Mouse (Mus musculus) frontal cortex, postnatal 14 days (tissue): ENCODE data around the gene Cep295nl.
A peak's percentile ranks its signal among the peaks of the same experiment; 100 is the strongest.
"Not testable (repeated sequence)": the region's sequence is repeated elsewhere in the genome, so short reads cannot be mapped to it uniquely, and the experiment has no call there.

Experiments used
- DNase-seq, 2 experiments: peaks; one replicate each; pipeline ENCODE4 v3.0.0; 2022; ENCODE audit warnings: low spot score in 2 of 2

The Cep295nl gene

DNA sequence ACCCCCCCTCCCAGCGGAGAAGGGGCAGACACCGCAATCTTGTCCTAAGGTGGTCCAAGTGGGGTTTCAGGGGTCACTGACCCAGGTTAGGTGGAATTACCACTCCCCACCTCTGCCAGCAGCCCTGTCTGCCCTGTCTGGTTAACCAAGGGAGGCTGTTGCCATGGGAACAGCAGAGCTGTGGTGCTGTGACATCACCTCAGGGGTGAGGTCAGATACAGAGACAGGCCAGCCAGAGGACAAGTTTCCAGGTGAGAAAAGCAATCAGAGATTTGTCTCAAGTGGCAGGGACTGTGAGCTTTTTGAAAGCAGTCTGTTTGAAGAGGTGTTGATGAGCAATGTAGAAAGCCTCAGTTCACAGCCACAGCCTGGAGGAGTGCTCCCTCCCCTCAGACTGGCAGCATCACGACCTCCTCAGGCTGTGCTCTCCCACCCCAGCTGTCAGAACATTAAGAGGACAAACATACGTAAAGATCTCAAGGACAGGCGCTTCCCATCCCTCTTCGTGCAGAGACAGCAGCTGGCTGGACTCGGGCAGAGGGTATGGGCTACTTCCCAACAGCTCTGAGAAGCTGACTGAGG is at the start of gene Cep295nl:
Gene Cep295nl (minus strand): TSS at position 101 of the 582 bp plus-strand sequence.
- no peak for DNase-seq

DNA sequence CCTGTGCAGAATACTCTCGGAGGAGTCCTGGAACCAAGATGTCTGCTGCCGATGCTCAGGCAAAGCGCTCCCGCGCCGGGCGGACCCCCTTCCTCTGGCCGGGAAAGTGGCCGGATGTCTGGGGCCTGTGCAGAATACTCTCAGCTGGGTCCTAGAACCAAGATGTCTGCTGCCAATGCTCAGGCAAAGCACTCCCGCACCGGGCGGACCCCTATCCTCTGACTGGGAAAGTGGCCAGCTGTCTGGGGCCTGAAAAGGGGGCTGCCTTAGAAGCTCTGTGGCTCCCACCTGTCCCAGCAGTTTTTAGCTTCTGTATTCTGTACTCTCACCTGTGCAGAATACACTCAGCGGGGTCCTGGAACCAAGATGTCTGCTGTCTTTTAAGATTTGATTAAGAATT is 45.5 kb upstream of the Cep295nl start:
- not testable (repeated sequence) for DNase-seq

DNA sequence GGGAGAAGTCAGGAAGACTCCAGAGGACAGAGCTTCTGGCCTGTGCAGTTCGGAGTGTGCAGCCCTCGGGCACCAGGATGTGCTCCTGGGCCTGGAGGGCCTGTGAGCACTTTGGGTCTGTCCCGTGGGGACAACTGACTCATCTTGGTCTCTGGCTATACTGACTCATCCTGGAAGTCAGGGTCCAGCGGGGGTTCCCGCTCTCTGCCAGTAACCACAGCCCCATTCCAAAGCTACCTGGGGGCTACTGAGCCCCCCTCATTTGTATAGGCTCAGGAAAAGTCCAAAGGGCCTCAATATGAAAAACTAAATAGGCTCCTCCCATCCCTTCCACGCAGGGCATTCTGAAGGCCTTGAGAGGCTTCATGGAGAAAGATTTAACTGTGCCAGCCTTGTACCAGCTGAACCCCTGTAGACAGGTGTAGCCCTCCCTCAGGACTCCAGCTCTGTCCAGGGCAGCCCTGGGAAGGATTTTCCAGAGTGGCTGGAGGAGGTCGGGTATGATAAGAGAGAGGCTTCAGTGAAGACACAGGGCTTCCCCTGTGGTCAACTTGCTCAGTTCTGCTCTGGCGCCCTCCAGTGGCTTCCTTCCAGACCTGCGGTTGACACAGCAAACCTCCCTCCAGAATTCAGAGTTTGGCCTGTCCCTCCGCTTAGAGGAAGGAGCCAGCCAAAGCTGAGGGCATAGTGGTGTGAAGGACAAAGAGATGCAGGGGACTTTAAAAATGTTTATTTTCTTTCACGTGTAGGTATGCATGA is 37.1 kb upstream of the Cep295nl start:
- peak; percentile 60 to 80 for DNase-seq

DNA sequence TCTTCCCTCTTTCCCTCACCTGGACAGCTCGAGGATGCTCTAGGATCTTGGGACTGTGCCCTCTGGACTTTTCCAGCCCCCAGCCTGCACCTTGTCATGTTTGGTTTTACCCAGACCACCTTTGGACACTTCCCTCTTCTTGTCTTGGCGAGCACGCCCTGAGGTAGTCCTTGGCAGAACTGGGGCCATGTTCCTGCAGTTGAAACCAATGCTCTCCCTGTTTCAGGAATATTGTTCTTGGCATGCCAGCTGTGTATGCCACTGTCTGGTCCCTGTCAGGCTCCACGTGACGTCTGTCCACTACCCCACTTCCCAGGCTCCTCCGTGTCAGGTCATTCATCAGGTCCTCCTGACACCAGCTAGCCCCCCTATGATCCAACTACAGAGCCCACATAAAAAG is 36.4 kb upstream of the Cep295nl start:
- DNase-seq: no peak

DNA sequence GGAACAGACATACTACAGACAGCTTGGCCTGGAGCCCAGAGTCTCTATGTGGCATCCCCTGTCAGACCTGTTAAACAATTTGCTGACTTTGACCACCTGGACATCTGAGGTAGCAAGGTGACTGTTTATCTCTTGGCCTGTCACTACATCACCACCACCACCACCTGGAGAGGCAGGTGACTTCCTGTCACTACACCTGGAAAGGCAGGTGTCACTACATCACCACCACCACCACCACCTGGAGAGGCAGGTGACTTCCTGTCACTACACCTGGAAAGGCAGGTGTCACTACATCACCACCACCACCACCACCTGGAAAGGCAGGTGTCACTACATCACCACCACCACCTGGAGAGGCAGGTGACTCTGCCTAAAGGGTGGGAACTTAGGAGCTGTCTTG is 34.0 kb upstream of the Cep295nl start:
- DNase-seq: not testable (repeated sequence)

DNA sequence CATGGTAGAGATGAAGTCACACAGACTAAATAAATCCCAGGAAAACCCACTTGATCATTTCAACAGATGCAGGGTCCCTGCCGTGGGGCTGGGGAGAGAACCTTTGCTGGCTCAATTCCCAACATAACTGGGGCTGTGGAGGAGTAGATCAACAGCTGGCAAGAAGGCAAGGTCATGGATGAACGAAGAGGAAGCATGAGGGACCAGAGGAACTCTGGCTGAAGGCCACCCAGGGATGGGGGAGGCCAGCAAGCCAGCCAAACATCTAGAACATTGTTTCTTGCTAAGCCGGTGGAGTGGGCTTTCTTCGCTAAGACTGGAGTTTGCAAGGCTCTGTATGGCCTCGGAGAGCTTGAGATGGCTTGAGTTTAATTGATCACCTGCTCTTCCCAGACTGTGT is 33.6 kb upstream of the Cep295nl start:
- DNase-seq: no peak

DNA sequence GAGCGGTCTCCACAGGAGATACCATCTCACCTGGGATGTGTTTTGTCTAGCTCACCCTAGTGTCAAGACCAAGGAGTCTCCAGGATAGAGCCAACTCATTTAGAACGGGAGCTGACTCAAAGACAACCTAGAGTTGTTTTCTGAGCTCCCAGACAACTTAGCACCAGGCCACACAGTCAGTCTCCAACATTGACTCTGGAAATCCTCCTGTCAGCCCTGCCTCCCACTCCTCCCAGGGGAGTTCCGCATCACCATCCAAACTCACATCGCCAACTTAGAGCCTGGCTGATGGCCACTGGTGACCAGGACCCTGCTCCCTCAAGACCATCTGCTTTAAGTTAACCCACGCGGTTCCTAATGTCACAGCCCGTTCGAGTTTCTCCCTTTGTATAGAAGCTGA is 33.2 kb upstream of the Cep295nl start:
- no peak for DNase-seq

DNA sequence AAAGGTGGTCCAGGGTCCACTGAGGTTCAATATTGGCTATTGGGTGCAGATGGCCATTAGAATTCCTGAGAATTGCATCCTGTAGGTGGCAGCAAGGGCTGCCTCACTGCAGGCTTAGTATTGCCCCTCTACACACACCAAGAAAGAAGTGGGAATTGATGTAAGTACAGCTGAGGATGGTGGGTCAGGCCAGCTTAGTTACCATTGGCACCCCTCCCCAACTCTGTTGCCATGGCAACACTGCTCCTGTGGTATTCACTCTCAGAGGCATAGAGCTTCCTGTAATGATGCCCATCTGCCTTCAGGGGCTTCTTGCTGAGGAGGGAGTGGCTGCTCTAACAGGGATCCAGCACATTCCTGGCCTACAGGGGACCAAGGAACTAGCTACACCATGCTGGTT is 32.7 kb upstream of the Cep295nl start:
- no peak for DNase-seq

DNA sequence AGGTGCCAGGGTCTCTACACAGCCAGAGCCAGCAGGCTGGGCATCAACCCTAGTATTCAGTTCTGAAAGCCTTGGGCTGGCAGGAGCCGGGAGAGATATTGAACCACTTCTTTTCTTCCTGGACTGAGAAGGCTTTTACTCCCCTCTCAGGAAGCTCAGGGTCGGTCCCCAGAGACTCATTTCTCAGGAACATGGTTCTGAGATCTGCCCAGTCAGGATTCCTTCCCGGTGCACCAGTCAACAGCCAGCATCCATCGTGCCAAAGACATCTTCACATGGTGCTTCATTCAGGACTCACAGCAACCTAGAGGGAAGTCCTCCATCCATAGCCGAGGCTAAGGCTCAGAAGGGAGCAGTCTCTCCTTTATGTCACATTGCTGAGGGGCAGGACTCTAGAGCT is 32.2 kb upstream of the Cep295nl start:
- no peak for DNase-seq

DNA sequence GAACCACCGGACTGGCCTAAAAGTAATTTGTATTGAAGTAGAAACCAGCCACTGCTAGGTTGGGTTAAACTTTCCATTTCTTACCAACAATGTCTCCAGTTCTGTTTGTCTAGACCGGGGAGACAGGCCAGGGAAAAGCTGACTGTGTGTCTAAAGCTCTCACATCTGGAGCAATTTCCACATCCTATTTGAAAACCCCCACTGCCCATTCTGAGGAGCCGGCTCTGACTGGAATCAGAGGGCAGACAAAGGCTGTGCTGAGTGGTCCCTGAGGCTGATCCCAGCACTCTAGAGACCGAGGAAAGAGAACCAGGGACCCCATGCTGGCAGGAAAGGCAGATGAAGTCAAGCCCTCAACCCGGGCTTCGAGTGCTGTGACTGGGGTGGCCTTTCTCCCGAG is 30.3 kb upstream of the Cep295nl start:
- DNase-seq: no peak

DNA sequence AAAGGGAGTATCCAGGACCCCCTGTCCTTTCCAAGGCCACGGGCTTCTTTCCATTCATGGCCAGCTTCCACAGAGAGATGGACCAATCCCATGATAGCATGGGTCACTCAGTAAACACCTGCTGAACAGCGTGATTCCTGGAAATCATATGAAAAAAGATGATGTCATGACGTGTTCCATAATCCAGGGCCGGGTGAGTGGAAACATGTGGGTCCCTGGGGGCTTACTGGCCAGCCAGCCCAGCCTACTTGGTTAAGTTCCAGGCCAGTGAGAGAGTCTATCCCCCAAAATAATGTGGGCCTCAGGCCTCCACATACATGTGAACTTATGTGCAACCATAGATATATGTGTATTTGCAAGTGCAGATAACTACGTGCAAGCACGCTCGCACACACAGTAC is 29.6 kb upstream of the Cep295nl start:
- no peak for DNase-seq

DNA sequence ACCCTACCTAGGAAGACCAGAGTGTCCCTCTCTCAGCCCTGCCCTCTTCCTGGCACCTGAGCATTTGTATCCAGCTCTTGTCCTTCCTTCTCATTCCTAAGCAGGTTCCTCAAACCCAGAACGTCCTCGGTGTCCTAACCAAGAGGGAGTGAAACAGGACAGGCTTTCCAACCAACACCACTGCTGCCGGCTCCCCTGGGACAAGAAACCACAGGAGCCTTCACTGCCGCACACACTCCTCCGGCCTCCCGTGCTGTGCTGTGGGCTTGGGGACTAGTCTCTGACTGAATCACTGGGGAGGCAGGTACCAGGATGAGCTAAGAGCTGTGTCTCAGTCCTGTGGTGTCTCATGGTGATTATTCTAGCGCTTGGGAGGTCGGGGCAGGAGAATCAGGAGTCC is 27.4 kb upstream of the Cep295nl start:
- DNase-seq: no peak

DNA sequence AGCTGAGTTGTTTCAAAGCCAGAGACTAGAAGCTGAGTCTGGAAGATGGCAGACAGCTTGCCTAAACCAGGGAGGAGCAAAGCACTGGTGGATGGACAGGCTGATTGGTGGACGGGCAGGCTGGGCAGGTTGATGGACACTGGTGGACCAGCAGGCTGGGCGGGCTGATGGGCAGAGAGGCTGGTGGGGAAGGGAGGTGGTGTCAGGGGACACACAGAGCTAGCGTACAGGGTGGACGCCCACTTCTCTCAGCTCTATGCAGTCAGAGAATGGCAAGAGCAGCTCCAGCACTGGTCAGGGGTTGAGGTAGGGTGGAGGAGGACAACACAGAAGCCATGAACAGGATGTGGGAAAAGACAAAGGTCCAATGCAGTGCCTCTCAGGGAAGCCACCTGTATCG is 27.0 kb upstream of the Cep295nl start:
- no peak for DNase-seq

DNA sequence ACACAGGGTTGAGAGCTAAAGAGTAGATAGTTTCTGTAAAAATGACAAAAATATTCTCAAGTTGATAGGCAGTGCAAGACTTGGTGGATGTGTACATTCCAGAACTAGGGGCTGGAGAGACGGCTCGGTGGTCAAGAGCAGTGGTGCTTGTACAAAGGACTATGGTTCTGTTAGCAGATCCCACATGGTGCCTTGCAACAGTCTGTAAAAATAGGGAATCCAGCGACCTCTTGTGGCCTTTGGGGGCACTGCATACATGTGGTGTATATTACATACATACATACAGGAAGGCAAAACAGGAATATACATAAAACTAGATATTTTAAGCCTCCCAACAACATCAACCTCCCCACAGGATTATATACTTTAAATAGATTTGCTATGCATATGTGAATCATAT is 26.0 kb upstream of the Cep295nl start:
- DNase-seq: no peak

DNA sequence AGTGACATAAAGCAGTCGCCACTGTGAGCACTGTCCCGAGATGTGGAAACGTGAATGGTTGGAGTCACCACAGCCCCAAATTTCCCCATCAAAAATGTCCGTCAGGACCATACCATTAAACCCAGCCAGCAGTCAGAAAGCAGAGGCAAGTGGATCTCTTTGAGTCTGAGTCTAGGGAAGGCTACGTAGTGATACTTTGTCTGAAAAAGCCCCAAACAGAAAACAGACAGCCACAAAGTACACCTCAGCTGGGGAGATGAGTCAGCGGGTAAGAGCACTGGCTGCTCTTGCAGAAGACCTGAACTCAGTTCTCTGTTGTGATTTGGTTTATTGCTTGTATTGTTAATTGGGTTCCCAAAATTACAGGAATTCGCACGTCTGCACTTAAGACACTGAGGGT is 24.3 kb upstream of the Cep295nl start:
- DNase-seq: no peak

DNA sequence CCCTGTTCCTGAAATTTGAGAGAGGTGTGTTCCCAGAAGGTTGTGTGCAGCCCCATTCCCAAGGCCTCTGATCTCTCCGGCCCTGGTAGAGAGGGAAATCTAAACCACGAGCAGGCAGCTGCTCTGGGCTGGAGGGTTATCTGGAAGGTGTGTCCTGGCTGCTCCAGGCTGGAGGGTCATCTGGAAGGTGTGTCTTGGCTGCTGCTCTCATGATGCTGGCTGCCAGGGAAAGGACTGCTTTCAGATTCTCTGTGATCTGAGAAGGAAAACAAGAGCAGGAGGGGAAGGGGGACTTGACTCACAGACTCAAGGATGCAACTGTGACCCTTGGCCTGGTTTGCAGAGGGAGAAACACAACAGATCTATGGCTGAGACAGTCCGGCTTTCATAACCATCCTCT is 23.8 kb upstream of the Cep295nl start:
- DNase-seq: no peak

DNA sequence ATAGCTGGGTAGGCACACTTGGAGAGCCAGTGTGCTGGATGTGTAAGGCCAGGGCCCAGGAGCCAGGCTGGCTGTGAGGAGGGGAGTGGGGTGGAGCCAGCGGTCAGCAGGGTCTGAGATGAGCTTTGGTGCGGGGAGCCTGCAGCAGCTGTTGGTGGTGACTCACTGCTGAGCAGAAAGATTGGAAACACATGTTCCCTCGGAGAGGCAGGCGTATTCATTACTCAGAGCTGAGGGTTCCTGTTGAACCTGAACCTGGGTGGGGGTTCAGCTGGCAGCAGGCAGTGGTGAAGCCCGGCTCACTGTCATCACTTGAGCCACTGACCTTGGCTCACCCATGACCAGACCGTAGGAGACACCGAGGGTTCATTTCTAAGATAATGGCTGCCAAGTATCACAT is 22.9 kb upstream of the Cep295nl start:
- DNase-seq: no peak

DNA sequence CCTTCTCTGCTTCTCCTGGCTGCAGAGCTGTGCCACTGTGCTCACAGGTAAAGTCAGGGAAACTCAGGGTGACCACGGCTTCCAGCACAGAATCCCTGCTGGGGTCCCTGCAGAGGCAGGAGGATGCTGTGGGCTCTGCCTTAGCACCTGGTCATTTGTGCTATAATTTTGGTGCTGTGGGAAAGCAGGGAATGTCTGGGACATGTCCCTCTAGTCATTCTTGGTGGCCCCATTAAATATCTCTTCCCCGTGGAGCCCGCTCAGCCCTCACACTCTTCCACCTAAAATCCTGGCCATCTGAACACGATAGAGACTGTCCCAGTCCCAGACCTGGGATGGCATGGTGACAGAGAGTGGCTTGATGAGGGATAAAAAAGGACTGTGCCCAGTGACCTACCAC is 21.7 kb upstream of the Cep295nl start:
- DNase-seq: no peak

DNA sequence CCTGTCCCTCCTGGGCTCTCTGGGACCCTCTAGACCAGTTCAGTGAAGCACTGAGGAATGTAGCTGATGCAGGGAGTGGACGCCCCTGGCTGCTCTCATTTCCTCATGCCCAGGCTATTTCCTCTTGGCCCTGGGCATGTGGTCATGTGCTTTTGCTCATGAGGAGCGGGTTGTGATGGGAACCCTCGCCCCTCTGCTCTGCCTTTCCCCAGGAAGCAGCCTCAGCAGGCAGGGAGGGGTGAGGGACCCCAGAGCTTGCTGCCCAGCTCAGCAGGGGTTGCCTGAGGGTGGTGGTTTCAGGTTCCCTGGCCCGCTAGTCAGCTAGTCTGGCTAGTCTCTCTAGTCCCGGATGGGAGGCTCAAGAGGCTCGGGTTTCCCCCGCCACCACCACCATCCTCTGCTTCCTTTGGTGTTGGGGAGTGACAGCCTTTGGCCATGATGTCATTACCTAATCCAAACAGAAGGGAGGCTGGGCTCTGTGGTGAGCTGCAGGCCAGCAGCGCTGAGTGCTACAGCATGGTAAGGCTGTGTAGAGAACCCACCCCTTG is 20.7 kb upstream of the Cep295nl start:
- DNase-seq: no peak

DNA sequence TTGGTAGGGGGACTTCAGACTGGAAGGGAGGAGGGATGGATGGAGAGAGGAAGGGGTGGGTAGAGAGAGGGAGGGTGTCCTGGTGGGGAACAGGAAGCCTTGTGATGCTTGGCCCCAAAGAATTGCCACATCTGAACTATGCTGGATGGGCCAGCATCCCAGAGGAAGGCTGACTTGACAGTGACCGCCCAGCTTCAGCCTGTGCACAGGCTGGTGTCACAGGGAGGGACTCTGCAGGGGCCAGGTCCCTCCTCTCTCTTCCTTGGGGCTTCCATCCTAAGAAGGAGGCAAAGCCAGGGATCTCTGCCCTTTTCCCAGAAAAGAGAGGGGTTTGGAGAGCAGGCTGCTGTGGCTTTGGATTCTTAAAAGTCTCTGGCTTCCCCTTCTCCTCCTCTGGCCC is 20.2 kb upstream of the Cep295nl start:
- DNase-seq: no peak

DNA sequence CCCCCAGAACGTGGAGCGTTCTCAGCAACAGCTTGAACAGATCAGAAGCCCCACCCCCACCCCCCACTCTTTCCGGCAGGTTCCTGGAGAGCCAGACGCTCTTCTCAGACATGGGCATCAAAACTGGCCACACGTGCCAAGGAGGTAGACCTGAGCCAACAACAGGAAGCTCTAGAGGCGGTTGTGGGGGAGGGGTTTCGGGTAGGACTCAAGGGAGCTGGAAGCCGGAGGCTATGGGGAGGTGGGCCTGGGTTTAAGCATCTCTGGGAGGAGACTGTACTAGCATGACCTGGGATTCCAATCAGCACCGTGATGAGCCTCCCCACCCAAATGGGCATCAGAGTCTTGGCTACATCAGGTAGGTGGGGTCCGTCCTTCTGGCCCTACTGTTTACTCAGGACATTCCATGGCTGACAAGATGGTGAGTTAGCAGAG is 18.6 kb upstream of the Cep295nl start:
- DNase-seq: no peak

DNA sequence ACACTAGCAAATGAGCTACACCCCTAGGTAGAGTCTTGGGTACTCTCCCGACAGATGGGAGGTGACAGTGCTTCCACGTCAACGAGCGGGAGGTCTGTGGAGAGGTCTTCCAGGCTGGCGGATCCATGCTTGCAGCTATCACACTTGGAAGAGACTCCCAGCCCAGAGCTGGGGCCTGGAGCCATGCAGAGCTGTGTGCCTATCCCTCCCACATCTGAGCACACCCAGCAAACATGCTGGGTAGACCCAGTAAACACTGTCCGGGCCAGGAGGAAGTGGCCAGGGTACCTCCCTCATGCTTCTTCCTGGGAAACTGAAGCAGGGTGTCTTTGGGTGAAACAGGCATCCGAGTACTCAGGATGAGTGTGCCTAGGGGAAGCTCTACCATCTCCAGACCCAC is 18.2 kb upstream of the Cep295nl start:
- DNase-seq: no peak

DNA sequence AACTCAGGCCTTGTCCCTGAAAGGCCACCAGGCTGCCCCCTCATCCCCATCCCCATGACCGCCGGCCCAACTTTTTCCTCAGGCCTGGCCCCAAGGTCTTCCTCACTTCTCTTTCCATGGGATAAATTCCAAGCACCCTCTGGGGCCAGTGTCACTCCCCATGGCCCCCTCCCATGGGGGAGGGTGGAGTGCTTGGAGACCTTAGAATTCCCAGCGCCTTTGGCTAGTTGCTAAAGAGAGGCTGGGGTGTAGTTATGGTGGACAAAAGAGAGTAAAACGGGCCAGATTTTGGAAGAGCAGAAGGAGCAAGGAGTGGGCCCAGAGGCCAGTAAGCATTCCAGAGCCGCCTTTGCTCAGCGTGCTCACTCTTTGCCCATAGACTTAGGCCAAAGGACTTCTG is 13.3 kb upstream of the Cep295nl start, which contains the start of gene Timp2:
Gene Timp2 (minus strand): TSS at position 101 of the 400 bp plus-strand sequence.
- DNase-seq: no peak
